Mouse (Mus musculus) bone marrow macrophage, adult 2 months (primary cell): ENCODE data around the gene Sox5. TPM values are rescaled to one million over a fixed set of nuclear protein-coding genes. Genes with fewer than 3 reads are reported as not detected.

ENCODE experiments used
- H3K27ac ChIP-seq: 2 replicates; pipeline ENCODE4 v1.5.1; 2012; ENCODE audit warnings: low read depth, low read length; ENCODE audit not compliant: insufficient read depth
- H3K4me1 ChIP-seq: 2 replicates; pipeline ENCODE4 v1.6.1; 2012; ENCODE audit warnings: low read length; ENCODE audit not compliant: control insufficient read depth, insufficient read depth
- H3K4me3 ChIP-seq: 2 replicates; pipeline ENCODE4 v1.5.1; 2012; ENCODE audit warnings: mild to moderate bottlenecking, low read length, moderate library complexity; ENCODE audit not compliant: insufficient read depth
- CTCF ChIP-seq: IDR thresholded peaks from 2 replicates; pipeline ENCODE4 v1.5.1; 2012; ENCODE audit warnings: low read depth, mild to moderate bottlenecking, low read length, moderate library complexity
- POLR2A ChIP-seq: IDR thresholded peaks from 2 replicates; pipeline ENCODE4 v1.6.1; 2012; ENCODE audit warnings: mild to moderate bottlenecking, low read depth, low read length, borderline replicate concordance
- polyA plus RNA-seq: library from polyadenylated mRNA; stranded (reverse); fragments of >200 nt; gene quantifications from 2 replicates; pipeline ENCODE4 v1.2.4, GENCODE M21; 2012; ENCODE audit not compliant: missing spikeins, insufficient read depth, insufficient read length

The Sox5 gene
- polyA plus RNA-seq, 1 experiment, result 0.58 TPM

DNA sequence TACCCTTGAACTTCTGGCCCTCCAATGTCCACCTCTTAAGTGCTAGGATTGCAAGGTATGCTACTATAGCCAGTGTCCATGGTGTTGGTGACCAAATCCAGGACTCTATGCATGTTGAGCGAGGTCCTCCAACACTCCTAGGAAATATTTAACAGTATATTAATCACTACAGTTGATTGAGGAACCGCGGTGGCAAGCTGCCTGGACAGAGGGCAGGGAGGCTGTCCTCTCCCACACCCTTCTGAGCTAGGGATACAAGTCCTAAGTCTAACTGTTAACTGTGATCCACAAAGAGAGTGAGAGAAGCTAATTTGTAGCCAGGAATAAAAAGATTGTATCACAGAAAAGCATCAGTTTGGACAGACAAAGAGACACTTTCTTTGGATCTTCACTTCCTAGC lies 373.7 kb downstream of the Sox5 start:
- TF ChIP-seq CTCF (no peak), POLR2A (no peak)
- Histone ChIP-seq H3K27ac (no peak overlapping the region), H3K4me3 (no peak overlapping the region), H3K4me1 (no peaks in the 10 kb centered on the region)

DNA sequence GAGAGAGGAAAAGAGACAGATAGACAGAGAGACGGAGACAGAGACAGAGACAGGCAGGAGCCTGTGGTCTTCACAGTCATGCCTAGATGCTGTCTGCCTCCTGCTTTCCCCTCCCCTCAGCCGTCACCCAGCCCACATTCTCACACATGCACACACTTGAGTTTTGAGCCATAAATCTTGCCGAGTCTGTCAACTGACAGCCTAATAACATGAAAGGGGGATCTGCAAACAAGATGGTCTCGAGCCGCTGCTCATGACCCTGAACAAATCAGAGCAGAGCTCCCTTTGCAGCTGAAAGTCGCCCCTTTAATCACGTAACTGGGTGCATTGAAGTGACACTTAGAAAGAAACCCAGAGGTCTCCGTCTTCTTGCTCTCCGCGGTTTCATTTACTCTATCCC lies 383.7 kb downstream of the Sox5 start:
- H3K4me3 ChIP-seq, result no peak overlapping the region
- no peaks in the 10 kb centered on the region for H3K4me1 ChIP-seq
- no peak overlapping the region for H3K27ac ChIP-seq
- TF ChIP-seq CTCF (no peak), POLR2A (no peak)

DNA sequence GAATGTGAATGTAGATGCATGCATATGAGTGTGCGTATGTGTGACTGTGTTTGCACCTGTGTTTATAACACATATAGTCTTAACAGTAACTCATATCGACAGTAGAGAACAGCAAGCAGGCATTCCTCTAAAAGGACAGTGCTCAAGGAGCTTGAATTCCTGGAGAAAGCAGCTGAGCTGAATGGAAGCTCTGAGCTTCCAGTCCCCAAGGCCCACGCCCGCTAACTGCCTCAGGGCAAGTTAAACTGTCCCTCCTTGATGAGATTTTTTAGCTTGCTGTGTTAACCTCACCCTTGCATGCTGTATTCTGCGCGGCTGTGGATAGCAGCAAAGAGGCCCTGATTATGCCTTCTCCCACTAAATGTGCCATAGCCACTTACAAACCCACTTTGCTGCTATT lies 388.6 kb downstream of the Sox5 start:
- no peaks in the 10 kb centered on the region for H3K4me1 ChIP-seq
- no peak for TF ChIP-seq POLR2A
- no peak for TF ChIP-seq CTCF
- H3K27ac ChIP-seq, result no peak overlapping the region
- no peak overlapping the region for H3K4me3 ChIP-seq

DNA sequence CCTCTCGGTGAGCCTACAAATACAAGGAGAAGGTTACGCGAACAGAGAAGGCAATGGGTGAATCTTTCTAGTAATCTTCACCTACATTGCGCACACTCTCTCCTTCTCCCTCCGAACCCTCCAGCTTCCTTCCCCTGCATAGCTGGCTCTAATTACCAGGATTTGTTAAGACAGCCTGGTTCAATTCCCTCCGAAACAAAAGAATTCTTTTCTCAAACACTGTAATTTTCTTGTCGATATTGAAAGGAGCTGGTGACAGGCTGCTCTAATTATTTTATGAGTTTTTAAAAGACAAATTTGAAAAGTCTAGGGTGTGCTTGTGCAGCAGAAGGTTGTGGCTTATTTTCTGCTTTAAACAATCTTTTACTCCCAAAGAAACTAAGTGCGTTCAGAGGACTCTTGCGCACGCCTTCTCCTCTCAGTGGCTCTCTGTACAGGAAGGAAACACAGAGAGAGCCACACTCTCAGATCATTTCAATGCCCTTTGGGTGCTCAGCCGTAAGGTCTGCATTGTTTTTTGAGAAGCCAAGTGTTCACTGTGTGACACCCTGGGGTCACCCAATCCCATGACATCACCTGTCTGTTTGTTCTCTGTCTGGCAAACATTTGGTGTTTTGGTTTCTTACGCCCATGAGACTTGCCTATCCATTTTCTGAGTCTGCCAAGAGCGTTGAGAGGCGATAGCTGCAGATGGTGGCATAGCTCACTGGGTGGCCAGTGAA lies 392.3 kb downstream of the Sox5 start:
- no peak overlapping the region for H3K4me3 ChIP-seq
- no peaks in the 10 kb centered on the region for H3K4me1 ChIP-seq
- no peak overlapping the region for H3K27ac ChIP-seq
- no peak for TF ChIP-seq CTCF
- TF ChIP-seq POLR2A, result no peak

DNA sequence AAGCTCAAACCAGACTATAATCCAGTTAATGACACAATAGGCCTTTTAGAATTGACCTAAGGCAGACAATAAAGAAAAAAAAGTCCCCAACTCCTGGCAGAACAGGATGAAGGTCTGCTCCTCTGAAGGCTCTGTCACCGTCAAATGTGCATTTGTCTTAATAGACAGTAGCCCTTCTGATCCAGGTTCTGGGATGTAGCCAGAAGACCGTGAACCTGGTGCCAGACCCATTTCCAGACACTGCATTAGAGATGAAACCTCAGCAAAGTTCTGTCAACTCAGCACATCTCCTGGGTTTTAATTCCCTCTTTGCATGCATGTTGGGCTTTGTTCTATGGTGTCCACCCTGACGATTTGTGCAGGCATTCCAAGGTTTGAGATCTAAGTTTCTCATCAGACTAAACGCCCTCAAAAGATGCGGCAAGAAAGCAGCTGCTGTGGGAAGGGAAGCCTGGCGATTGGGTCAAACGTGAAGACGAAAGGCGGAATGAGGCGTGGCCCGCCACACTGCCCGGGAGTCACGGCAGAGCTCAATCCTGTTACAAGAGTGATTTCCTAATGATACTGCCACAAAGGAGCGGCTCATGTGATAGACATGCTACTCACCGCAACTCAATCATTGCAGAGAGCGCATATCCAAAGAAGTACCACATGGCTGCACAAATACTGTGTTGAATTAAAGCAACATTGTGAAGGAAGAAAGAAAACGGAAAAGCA lies 394.1 kb downstream of the Sox5 start:
- TF ChIP-seq CTCF, result no peak
- TF ChIP-seq POLR2A, result no peak
- no peak overlapping the region for H3K27ac ChIP-seq
- no peak overlapping the region for H3K4me3 ChIP-seq

DNA sequence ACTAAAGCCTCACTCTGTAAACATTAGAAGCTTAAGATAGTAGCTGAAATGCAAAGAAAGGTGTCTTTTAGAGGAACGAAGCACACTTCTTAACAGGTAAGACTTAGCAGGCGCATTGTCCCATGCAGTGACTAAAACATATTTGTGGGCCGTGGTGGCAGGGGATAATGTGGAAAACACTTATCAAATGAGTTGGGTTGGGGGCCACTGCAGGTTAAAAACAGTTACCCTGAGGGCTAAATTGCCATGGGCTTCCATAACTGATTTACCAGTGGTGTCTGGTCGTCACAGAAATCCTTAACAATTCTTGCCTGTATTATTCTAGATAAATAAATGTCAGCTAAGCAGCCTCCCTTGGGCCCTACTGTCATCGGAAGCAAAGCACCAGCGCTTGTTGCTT lies 401.1 kb downstream of the Sox5 start:
- H3K4me3 ChIP-seq, result no peak overlapping the region
- H3K4me1 ChIP-seq, result no peaks in the 10 kb centered on the region
- no peak overlapping the region for H3K27ac ChIP-seq
- no peak for TF ChIP-seq POLR2A
- TF ChIP-seq CTCF, result no peak

More for the DNA sequence above, 394.1 kb downstream of the Sox5 start:
- no peaks in the 10 kb centered on the region for H3K4me1 ChIP-seq

DNA sequence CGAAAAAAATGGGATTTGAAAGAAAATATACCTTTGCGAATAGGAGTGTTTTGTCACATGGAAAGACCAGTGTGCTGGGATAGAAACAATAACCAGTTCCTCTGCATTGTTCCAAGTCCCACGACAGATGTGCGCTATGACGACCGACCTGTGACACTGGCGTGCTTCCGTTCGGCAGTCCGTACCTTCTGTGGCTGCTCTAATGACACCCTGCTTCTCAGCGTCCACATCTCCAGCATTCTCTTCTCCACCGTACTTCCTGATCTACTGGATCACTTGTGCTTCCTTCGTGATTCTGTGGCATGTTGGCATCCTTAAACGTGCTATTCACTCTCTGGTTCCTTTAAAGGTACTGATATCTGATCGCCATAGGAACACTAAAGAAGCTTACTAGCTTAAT lies 401.6 kb downstream of the Sox5 start:
- Histone ChIP-seq H3K27ac (no peak overlapping the region), H3K4me1 (no peaks in the 10 kb centered on the region), H3K4me3 (no peak overlapping the region)
- TF ChIP-seq CTCF (no peak), POLR2A (no peak)

DNA sequence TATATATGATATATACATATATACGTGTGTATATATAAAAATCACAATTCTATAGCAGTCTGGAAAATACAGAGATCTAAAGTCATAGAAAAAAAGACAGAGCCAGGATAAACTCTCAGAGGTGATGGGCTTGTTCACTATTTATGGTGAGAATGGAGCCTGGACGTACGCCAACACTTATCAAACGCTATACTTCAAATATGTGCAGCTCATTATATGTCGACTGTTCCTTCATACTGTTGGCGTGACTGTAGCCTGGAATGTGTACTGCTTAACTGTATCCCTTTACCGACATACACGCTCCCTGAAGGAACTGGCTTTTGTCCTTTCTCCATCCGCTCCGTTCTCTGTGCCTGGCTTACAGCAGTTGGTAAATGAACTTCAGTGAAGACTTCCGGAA lies 407.0 kb downstream of the Sox5 start:
- Histone ChIP-seq H3K4me3 (no peak overlapping the region), H3K27ac (no peak overlapping the region), H3K4me1 (no peaks in the 10 kb centered on the region)
- TF ChIP-seq CTCF (no peak), POLR2A (no peak)

DNA sequence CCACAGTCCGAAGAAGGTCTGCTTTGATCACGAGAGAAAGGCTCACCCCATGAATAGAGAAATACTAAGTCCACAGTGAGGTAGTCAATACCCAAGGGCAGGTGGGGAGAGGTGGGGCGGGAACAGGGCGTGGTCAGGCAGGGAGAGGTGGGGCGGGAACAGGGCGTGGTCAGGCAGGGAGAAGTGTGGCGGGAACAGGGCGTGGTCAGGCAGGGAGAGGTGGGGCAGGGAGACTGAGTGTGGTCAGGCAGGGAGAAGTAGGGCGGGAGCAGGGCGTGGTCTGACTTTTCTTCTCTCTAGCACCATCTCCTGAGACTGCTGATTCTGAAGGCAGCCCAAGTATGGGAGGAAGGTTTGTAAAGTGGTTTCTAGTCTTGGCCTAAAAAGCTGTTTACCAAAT lies 411.1 kb downstream of the Sox5 start:
- Histone ChIP-seq H3K4me3 (no peak overlapping the region), H3K4me1 (no peaks in the 10 kb centered on the region), H3K27ac (no peak overlapping the region)
- no peak for TF ChIP-seq CTCF
- no peak for TF ChIP-seq POLR2A

DNA sequence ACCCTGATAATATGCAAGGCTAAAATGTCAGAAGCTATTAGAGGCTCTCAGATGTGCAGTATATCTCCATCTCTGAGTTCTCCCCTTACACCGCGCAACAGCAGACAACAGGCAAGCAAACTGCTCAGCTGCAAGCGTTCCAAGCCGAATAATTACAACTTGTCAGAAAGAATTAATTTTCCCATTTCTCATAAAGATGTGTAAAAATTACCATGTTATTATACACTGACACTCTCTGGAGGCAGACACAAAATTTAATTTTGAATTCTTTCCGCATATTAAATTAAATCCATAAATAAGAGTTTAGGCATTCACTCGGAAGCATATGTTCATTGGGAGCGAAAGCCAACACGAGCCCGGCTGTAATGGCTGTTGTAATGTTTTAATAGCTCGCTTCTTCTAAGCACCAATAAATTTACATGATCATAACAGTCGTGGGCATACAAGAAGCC lies 414.1 kb downstream of the Sox5 start:
- TF ChIP-seq CTCF (no peak), POLR2A (no peak)
- Histone ChIP-seq H3K4me1 (no peaks in the 10 kb centered on the region), H3K27ac (no peak overlapping the region), H3K4me3 (no peak overlapping the region)

DNA sequence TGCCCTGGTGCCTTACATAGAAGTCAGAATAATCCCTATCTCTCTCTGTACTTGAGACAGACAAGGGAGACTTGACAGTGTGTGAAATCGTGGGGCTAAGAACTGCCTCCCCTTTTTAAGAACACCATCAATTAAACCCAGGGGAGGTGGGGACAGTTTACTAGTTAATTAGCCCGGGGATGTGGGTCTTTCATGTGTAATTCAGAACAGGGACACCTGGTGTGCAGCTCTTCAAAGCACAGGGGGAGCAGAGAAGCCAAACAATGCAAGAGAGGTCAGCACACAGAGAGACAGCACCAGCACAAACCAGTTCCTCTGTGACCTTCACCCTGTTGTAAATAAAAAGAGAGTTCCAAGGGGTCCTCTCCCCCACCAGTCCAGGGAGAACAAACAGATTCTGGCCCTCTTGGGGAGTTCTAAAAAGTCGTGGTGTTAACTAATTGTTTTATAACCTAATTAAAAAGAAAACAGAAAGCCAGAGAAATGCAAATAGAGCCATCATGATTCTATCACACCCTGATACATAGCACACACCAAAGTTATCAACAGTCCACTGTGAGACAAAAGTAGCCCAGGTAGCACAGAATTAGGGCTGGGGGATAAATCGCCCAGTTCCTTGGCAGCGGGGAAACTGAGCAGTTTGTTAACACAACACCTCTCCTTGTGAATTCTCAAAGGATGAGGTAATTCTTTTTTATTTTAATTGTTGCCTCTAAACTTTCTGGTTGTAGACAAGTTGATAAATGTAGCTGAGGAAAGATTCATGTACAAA lies 420.3 kb downstream of the Sox5 start:
- TF ChIP-seq CTCF (no peak), POLR2A (no peak)
- Histone ChIP-seq H3K4me1 (no peaks in the 10 kb centered on the region), H3K27ac (no peak overlapping the region), H3K4me3 (no peak overlapping the region)
